Mouse (Mus musculus) midbrain, embryonic 10.5 days (tissue): ENCODE results near the gene Gpr1. TPM values are rescaled to one million over a fixed set of nuclear protein-coding genes. Genes with fewer than 3 reads are reported as not detected.
A peak's percentile ranks its signal among the peaks of the same experiment; 100 is the strongest.

ENCODE experiments used
- DNase-seq: peaks from one replicate; pipeline ENCODE4 v3.0.0-alpha.2; 2017; ENCODE audit warnings: low spot score
- H3K27ac ChIP-seq: fragments of 300-500 bp; sonication (generic); replicated peaks from 2 replicates; pipeline ENCODE4 v1.5.1; 2016; ENCODE audit warnings: mild to moderate bottlenecking
- H3K27me3 ChIP-seq: fragments of 300-500 bp; sonication (generic); 2 replicates; pipeline ENCODE4 v1.6.1; 2016; ENCODE audit warnings: low read depth, mild to moderate bottlenecking; ENCODE audit not compliant: poor library complexity, severe bottlenecking
- H3K36me3 ChIP-seq: fragments of 300-500 bp; sonication (generic); 2 replicates; pipeline ENCODE4 v1.6.1; 2016; ENCODE audit warnings: mild to moderate bottlenecking, moderate library complexity
- H3K4me1 ChIP-seq: fragments of 300-500 bp; sonication (generic); 2 replicates; pipeline ENCODE4 v1.6.1; 2016
- H3K4me3 ChIP-seq: fragments of 300-500 bp; sonication (generic); 2 replicates; pipeline ENCODE4 v1.5.1; 2016; ENCODE audit warnings: mild to moderate bottlenecking, moderate library complexity
- H3K9me3 ChIP-seq: fragments of 300-500 bp; sonication (generic); replicated peaks from 2 replicates; pipeline ENCODE4 v1.6.1; 2016; ENCODE audit warnings: mild to moderate bottlenecking
- WGBS: fragments of 180-500 bp; shearing (Covaris S2); methylation state at CpG from one replicate; pipeline ENCODE4 v1.1.7; 2016; 5-methylcytosine and 5-hydroxymethylcytosine counted together
- polyA plus RNA-seq: library from polyadenylated mRNA; unstranded; fragments of >200 nt; fragmentation: Nextera tagmentation; extraction: Ambion mirVana; gene quantifications from 2 replicates; pipeline ENCODE4 v1.2.1, GENCODE M21; 2016

The Gpr1 gene
- 0.25 and 0.30 TPM in 2 replicates for polyA plus RNA-seq

- H3K9me3 ChIP-seq: 0 out of 2 replicates have a peak, but pooled peaks cover 5% of the 10 kb centered on the region
- H3K4me3 ChIP-seq: peak within 1 kb of the TSS; percentile 46
- peaks cover 23% of the 10 kb centered on the region for H3K27me3 ChIP-seq
- H3K36me3 ChIP-seq: no peaks in the 10 kb centered on the region
- DNase-seq: no peak
- H3K4me1 ChIP-seq: peaks cover 18% of the 10 kb centered on the region
- 32% methylated on average over 3 of the region's 3 CpGs for WGBS
- H3K27ac ChIP-seq: peak within 1 kb of the TSS; percentile 81
These were observed at the start of gene Gpr1 for GRCm38 (mm10) chr1:63214271-63214558. TSS of gene Gpr1 (minus strand) at chr1:63214543.

- WGBS: 38% methylated on average over 11 of the region's 11 CpGs
- H3K27me3 ChIP-seq: peaks cover 100% of the 10 kb centered on the region
These were observed 49.3 kb upstream of the Gpr1 start for GRCm38 (mm10) chr1:63263671-63264070.

GRCm38 (mm10) chr1:63261041-63261590 is 46.8 kb upstream of the Gpr1 start:
- 52% methylated on average over 17 of the region's 17 CpGs for WGBS

More at GRCm38 (mm10) chr1:63263671-63264070, 49.3 kb upstream of the Gpr1 start:
- H3K27ac ChIP-seq: no peak overlapping the region
- no peaks in the 10 kb centered on the region for H3K9me3 ChIP-seq
- H3K36me3 ChIP-seq: no peaks in the 10 kb centered on the region
- no peak for DNase-seq
- no peaks in the 10 kb centered on the region for H3K4me1 ChIP-seq
- H3K4me3 ChIP-seq: no peak overlapping the region

GRCm38 (mm10) chr1:63260742-63261033 is 46.3 kb upstream of the Gpr1 start:
- DNase-seq: no peak
- no peaks in the 10 kb centered on the region for H3K36me3 ChIP-seq

More at GRCm38 (mm10) chr1:63261041-63261590, 46.8 kb upstream of the Gpr1 start:
- no peaks in the 10 kb centered on the region for H3K36me3 ChIP-seq
- H3K4me3 ChIP-seq: no peak overlapping the region
- H3K27me3 ChIP-seq: peaks cover 100% of the 10 kb centered on the region
- no peak overlapping the region for H3K27ac ChIP-seq
- peak; percentile 44 for DNase-seq
- H3K4me1 ChIP-seq: peaks cover 8% of the 10 kb centered on the region
- H3K9me3 ChIP-seq: no peaks in the 10 kb centered on the region

GRCm38 (mm10) chr1:63259916-63260741 is 45.8 kb upstream of the Gpr1 start:
- Histone ChIP-seq H3K27ac (no peak overlapping the region), H3K36me3 (no peaks in the 10 kb centered on the region), H3K9me3 (no peaks in the 10 kb centered on the region), H3K27me3 (peaks cover 100% of the 10 kb centered on the region), H3K4me1 (peaks cover 18% of the 10 kb centered on the region), H3K4me3 (no peak overlapping the region)
- 45% methylated on average over 17 of the region's 17 CpGs for WGBS
- DNase-seq: no peak

More at GRCm38 (mm10) chr1:63260742-63261033, 46.3 kb upstream of the Gpr1 start:
- Histone ChIP-seq H3K4me1 (peaks cover 13% of the 10 kb centered on the region), H3K9me3 (no peaks in the 10 kb centered on the region), H3K4me3 (no peak overlapping the region), H3K27me3 (peaks cover 100% of the 10 kb centered on the region), H3K27ac (no peak overlapping the region)
- 49% methylated on average over 5 of the region's 5 CpGs for WGBS

GRCm38 (mm10) chr1:63259271-63259830 is 45.0 kb upstream of the Gpr1 start:
- Histone ChIP-seq H3K36me3 (no peaks in the 10 kb centered on the region), H3K4me1 (peaks cover 22% of the 10 kb centered on the region), H3K9me3 (no peaks in the 10 kb centered on the region), H3K4me3 (no peak overlapping the region), H3K27ac (no peak overlapping the region), H3K27me3 (peaks cover 100% of the 10 kb centered on the region)
- no peak for DNase-seq
- WGBS: 41% methylated on average over 11 of the region's 11 CpGs

GRCm38 (mm10) chr1:63258501-63258900 is 44.2 kb upstream of the Gpr1 start:
- no peak for DNase-seq
- H3K9me3 ChIP-seq: no peaks in the 10 kb centered on the region
- H3K36me3 ChIP-seq: no peaks in the 10 kb centered on the region
- WGBS: 39% methylated on average over 2 of the region's 2 CpGs
- H3K4me3 ChIP-seq: no peak overlapping the region
- no peak overlapping the region for H3K27ac ChIP-seq
- peaks cover 98% of the 10 kb centered on the region for H3K27me3 ChIP-seq
- H3K4me1 ChIP-seq: peaks cover 24% of the 10 kb centered on the region

- no peak for DNase-seq
- no peaks in the 10 kb centered on the region for H3K9me3 ChIP-seq
- no peaks in the 10 kb centered on the region for H3K36me3 ChIP-seq
- WGBS: 20% methylated on average over 5 of the region's 5 CpGs
- no peak overlapping the region for H3K4me3 ChIP-seq
- peaks cover 98% of the 10 kb centered on the region for H3K27me3 ChIP-seq
- H3K27ac ChIP-seq: no peak overlapping the region
- H3K4me1 ChIP-seq: peaks cover 42% of the 10 kb centered on the region
These were observed 41.7 kb upstream of the Gpr1 start for GRCm38 (mm10) chr1:63256083-63256482.

- Histone ChIP-seq H3K27me3 (peaks cover 98% of the 10 kb centered on the region), H3K36me3 (no peaks in the 10 kb centered on the region), H3K9me3 (no peaks in the 10 kb centered on the region), H3K4me1 (peaks cover 42% of the 10 kb centered on the region), H3K27ac (0 out of 2 replicates have a peak overlapping the region, but pooled peaks have one; percentile 14), H3K4me3 (no peak overlapping the region)
- 12% methylated on average over 4 of the region's 4 CpGs for WGBS
- no peak for DNase-seq
These were observed 40.8 kb upstream of the Gpr1 start for GRCm38 (mm10) chr1:63255101-63255500.

- Histone ChIP-seq H3K36me3 (no peaks in the 10 kb centered on the region), H3K4me3 (peak overlapping the region; percentile 34), H3K27ac (peak overlapping the region; percentile 83), H3K27me3 (peaks cover 98% of the 10 kb centered on the region), H3K9me3 (no peaks in the 10 kb centered on the region), H3K4me1 (peaks cover 53% of the 10 kb centered on the region)
- no peak for DNase-seq
- WGBS: 23% methylated on average over 5 of the region's 5 CpGs
These were observed 38.9 kb upstream of the Gpr1 start for GRCm38 (mm10) chr1:63253291-63253690.

- Histone ChIP-seq H3K36me3 (no peaks in the 10 kb centered on the region), H3K4me3 (peak overlapping the region; percentile 34), H3K27ac (peak overlapping the region; percentile 83), H3K27me3 (peaks cover 98% of the 10 kb centered on the region), H3K9me3 (no peaks in the 10 kb centered on the region), H3K4me1 (peaks cover 60% of the 10 kb centered on the region)
- WGBS: 27% methylated on average over 24 of the region's 24 CpGs
- peak; percentile 72 for DNase-seq
These were observed 38.2 kb upstream of the Gpr1 start for GRCm38 (mm10) chr1:63252351-63253209.

- DNase-seq: no peak
- peaks cover 89% of the 10 kb centered on the region for H3K27me3 ChIP-seq
- WGBS: 45% methylated on average over 4 of the region's 4 CpGs
- H3K4me1 ChIP-seq: peaks cover 53% of the 10 kb centered on the region
- no peaks in the 10 kb centered on the region for H3K9me3 ChIP-seq
- no peaks in the 10 kb centered on the region for H3K36me3 ChIP-seq
- H3K27ac ChIP-seq: no peak overlapping the region
- no peak overlapping the region for H3K4me3 ChIP-seq
These were observed 34.9 kb upstream of the Gpr1 start for GRCm38 (mm10) chr1:63249261-63249660.
